Mouse (Mus musculus) skeletal muscle tissue, postnatal 0 days (tissue): Measurements from ENCODE around the gene Syde2. TPM values are rescaled to one million over a fixed set of nuclear protein-coding genes. Genes with fewer than 3 reads are reported as not detected.

ENCODE experiments used
- polyA plus RNA-seq: library from polyadenylated mRNA; unstranded; fragments of >200 nt; fragmentation: Nextera tagmentation; extraction: Ambion mirVana; gene quantifications from 2 replicates; pipeline ENCODE4 v1.2.1, GENCODE M21; 2015

Gene Syde2
- 0.85 and 1.1 TPM in 2 replicates for polyA plus RNA-seq

GRCm38 (mm10) chr3:145987268-145987969 is at the start of gene Syde2:
Gene Syde2, plus strand, starts transcription at chr3:145987870.

Other genes starting within 250 kb of the Syde2 start
- gene Ddah1, start 229.2 kb upstream of the Syde2 start, polyA plus RNA-seq: 39.7 and 45.4 TPM in 2 replicates
- gene Bcl10, start 65.1 kb upstream of the Syde2 start, polyA plus RNA-seq: 33.7 and 39.4 TPM in 2 replicates
- gene 2410004B18Rik, start 49.9 kb upstream of the Syde2 start, polyA plus RNA-seq: 24.0 and 32.8 TPM in 2 replicates
- gene Wdr63, start 120.3 kb downstream of the Syde2 start, polyA plus RNA-seq: not detected in 2 replicates
- 0.26 and 0.49 TPM in 2 replicates for gene Mcoln3, start 129.6 kb downstream of the Syde2 start, polyA plus RNA-seq
- gene Mcoln2, start 162.0 kb downstream of the Syde2 start, polyA plus RNA-seq: 0.97 and 1.2 TPM in 2 replicates
- 0.45 and 0.77 TPM in 2 replicates for gene Lpar3, start 233.1 kb downstream of the Syde2 start, polyA plus RNA-seq